Mouse (Mus musculus): ENCODE measurements around the gene Grm8. TPM values are rescaled to one million over a fixed set of nuclear protein-coding genes. Genes with fewer than 3 reads are reported as not detected.

Gene Grm8
- polyA plus RNA-seq, 1 experiment from 2014 or later, result not detected

DNA sequence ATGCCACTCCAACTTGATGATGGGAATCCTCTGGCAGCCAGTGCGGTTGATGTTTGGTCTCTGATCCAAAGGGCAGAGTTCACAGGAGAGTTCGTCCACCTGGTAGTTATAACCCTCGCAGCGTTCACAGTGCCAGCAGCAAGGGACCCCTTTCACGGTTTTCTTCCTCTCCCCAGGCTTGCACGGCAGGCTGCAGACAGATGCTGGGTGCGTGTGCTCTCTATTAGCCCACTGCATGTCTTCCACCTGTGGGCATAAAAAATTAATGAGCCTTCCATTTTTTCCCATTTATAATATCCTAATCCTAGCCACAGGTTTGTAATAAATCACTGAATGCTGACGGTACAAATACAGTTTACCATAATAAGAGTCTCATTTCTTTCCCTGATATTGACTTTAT, 771.2 kb downstream of the Grm8 start:
- H3K27ac ChIP-seq, result no peak overlapping the region
- no peaks in the 10 kb centered on the region for H3K79me2 ChIP-seq (ENCODE audit: inconsistent target)
- 90% methylated on average over 8 of the region's 8 CpGs for WGBS (ENCODE audit: missing documents)
- H3K36me3 ChIP-seq (ENCODE audit: inconsistent target), result no peaks in the 10 kb centered on the region
- H3K4me3 ChIP-seq (ENCODE audit: inconsistent target), result no peak overlapping the region

- Histone ChIP-seq H3K27ac (no peak overlapping the region), H3K4me3 (ENCODE audit: inconsistent target) (no peak overlapping the region), H3K79me2 (ENCODE audit: inconsistent target) (no peaks in the 10 kb centered on the region), H3K36me3 (ENCODE audit: inconsistent target) (no peaks in the 10 kb centered on the region)
Measured at GRCm38 (mm10) chr6:27360440-27360839, 774.5 kb downstream of the Grm8 start.

- H3K27ac ChIP-seq, result no peak overlapping the region
- 78% methylated on average over 4 of the region's 4 CpGs for WGBS (ENCODE audit: missing documents)
- H3K4me3 ChIP-seq (ENCODE audit: inconsistent target), result no peak overlapping the region
- H3K36me3 ChIP-seq (ENCODE audit: inconsistent target), result no peaks in the 10 kb centered on the region
- no peaks in the 10 kb centered on the region for H3K79me2 ChIP-seq (ENCODE audit: inconsistent target)
Measured at GRCm38 (mm10) chr6:27351147-27351546, 783.8 kb downstream of the Grm8 start.

DNA sequence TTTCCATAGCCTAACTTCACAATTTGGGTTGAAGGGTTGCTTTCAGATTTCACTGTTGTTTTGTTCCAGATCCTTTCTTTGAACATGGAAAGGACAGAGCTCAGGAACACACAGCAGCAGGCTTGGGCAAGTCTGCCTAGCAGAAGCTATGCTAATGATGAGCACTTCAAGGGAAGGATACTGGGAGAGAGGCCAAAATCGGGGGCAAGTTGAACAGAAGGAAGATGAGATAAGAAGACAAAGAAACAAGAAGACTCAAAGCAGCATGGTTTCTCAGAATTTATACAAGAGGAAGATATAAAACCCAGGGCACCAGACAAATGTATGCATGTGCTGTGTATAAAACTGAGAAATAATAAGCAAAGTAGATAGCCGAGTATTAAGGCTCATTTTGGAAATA, 786.7 kb downstream of the Grm8 start:
- H3K27ac ChIP-seq, result no peak overlapping the region
- 29% methylated on average over 2 of the region's 2 CpGs for WGBS (ENCODE audit: missing documents)
- H3K4me3 ChIP-seq (ENCODE audit: inconsistent target), result no peak overlapping the region
- no peaks in the 10 kb centered on the region for H3K36me3 ChIP-seq (ENCODE audit: inconsistent target)
- no peaks in the 10 kb centered on the region for H3K79me2 ChIP-seq (ENCODE audit: inconsistent target)

- Histone ChIP-seq H3K27ac (no peak overlapping the region), H3K79me2 (ENCODE audit: inconsistent target) (no peaks in the 10 kb centered on the region), H3K36me3 (ENCODE audit: inconsistent target) (no peaks in the 10 kb centered on the region), H3K4me3 (ENCODE audit: inconsistent target) (no peak overlapping the region)
- WGBS (ENCODE audit: missing documents), result 78% methylated on average over 1 of the region's 1 CpGs
Measured at GRCm38 (mm10) chr6:27346311-27346710, 788.7 kb downstream of the Grm8 start.

DNA sequence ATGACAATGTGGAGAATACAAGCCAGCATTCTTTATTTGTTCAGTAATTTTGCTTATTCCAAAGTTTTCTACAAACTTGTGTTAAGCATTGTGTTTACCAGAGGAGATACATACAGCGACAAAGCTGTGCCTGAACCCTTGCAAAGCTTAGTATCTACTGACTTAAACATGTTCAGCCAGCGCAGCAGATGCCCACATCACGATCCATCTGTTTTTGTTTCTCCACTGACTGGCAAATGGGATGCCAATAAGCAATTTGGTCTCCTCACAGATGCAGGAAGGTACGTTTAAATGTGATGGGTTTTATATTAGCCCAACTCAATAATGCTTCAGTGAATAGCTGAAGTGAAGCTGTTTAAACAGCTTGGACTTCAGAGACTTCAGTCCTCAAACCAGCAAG, 794.8 kb downstream of the Grm8 start:
- WGBS (ENCODE audit: missing documents), result 81% methylated on average over 4 of the region's 4 CpGs
- H3K79me2 ChIP-seq (ENCODE audit: inconsistent target), result no peaks in the 10 kb centered on the region

DNA sequence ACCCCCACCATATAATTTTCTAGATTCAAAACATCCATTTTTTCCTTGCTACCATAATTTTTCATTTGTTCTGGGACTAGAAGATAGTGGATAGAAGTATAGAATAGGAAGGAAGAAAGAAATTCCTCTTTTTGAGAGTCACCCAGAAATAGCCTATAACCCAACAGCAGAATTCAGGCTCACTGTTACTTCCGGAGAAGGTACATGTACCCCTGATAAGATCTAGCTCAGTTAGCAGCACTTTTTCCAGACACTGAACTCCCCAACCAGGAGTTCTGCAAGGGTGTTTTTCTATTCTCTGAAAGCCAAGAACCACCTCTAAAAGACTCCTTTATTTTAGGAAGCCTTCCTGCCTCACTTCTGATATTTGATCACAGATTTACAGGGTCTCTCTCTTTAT, 816.4 kb downstream of the Grm8 start:
- Histone ChIP-seq H3K4me3 (ENCODE audit: inconsistent target) (no peak overlapping the region), H3K79me2 (ENCODE audit: inconsistent target) (no peaks in the 10 kb centered on the region), H3K27ac (no peak overlapping the region), H3K36me3 (ENCODE audit: inconsistent target) (no peaks in the 10 kb centered on the region)
- 6% methylated on average over 1 of the region's 1 CpGs for WGBS (ENCODE audit: missing documents)

More for the DNA sequence above, 794.8 kb downstream of the Grm8 start:
- no peaks in the 10 kb centered on the region for H3K36me3 ChIP-seq (ENCODE audit: inconsistent target)
- no peak overlapping the region for H3K27ac ChIP-seq
- H3K4me3 ChIP-seq (ENCODE audit: inconsistent target), result no peak overlapping the region

- H3K27ac ChIP-seq, result no peak overlapping the region
- H3K79me2 ChIP-seq (ENCODE audit: inconsistent target), result no peaks in the 10 kb centered on the region
- no peak overlapping the region for H3K4me3 ChIP-seq (ENCODE audit: inconsistent target)
- H3K36me3 ChIP-seq (ENCODE audit: inconsistent target), result no peaks in the 10 kb centered on the region
- 72% methylated on average over 3 of the region's 3 CpGs for WGBS (ENCODE audit: missing documents)
Measured at GRCm38 (mm10) chr6:27317422-27317821, 817.6 kb downstream of the Grm8 start.

GRCm38 (mm10) chr6:27316018-27316417, 819.0 kb downstream of the Grm8 start:
- H3K36me3 ChIP-seq (ENCODE audit: inconsistent target), result no peaks in the 10 kb centered on the region
- 89% methylated on average over 1 of the region's 1 CpGs for WGBS (ENCODE audit: missing documents)
- H3K27ac ChIP-seq, result no peak overlapping the region
- H3K79me2 ChIP-seq (ENCODE audit: inconsistent target), result no peaks in the 10 kb centered on the region
- no peak overlapping the region for H3K4me3 ChIP-seq (ENCODE audit: inconsistent target)

GRCm38 (mm10) chr6:27314273-27315009, 820.5 kb downstream of the Grm8 start:
- H3K36me3 ChIP-seq (ENCODE audit: inconsistent target), result no peaks in the 10 kb centered on the region
- H3K79me2 ChIP-seq (ENCODE audit: inconsistent target), result no peaks in the 10 kb centered on the region
- no peak overlapping the region for H3K4me3 ChIP-seq (ENCODE audit: inconsistent target)
- 94% methylated on average over 5 of the region's 5 CpGs for WGBS (ENCODE audit: missing documents)
- H3K27ac ChIP-seq, result no peak overlapping the region

DNA sequence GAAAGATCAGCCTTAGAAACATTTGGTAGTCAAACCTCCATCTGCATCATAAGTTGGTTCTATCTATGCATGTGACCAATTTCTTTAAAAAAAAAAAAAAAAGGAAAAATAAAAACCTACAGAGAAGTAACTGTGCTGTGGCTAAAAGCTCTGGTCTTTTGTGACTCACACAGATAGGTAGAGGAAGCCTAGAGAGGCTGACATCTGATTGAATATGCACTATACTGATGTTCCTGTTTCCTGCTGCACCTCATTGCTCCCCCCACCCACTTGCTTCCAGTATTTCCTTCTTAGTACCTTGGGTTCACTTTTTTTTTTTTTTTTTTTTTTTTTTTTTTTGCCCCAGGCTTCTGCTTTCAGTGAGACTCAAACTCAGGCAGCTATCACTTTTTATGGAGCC, 824.6 kb downstream of the Grm8 start:
- Histone ChIP-seq H3K4me3 (ENCODE audit: inconsistent target) (no peak overlapping the region), H3K36me3 (ENCODE audit: inconsistent target) (no peaks in the 10 kb centered on the region), H3K79me2 (ENCODE audit: inconsistent target) (no peaks in the 10 kb centered on the region), H3K27ac (no peak overlapping the region)

DNA sequence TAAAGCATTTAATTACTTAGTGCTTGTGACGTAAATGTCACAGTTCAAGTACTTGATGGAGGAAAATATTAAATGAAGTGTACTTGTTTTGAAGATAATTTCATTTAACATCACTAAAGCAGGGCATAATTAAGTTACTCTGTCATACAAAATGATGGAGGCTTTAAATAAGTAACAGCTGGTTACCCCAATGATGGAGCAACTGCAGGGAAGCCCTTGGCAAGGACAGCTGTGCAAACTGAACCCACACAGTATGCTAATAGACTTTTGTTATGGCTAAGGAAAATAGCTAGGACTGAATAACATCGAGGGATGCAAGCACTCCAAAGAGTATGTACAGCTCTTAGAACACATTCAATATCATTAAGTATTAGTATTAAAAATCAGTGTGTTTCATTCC, 829.6 kb downstream of the Grm8 start:
- H3K4me3 ChIP-seq (ENCODE audit: inconsistent target), result no peak overlapping the region
- no peaks in the 10 kb centered on the region for H3K79me2 ChIP-seq (ENCODE audit: inconsistent target)
- no peaks in the 10 kb centered on the region for H3K36me3 ChIP-seq (ENCODE audit: inconsistent target)
- WGBS (ENCODE audit: missing documents), result 78% methylated on average over 2 of the region's 2 CpGs
- H3K27ac ChIP-seq, result no peak overlapping the region

GRCm38 (mm10) chr6:27264972-27265371, 870.0 kb downstream of the Grm8 start:
- H3K79me2 ChIP-seq (ENCODE audit: inconsistent target), result no peaks in the 10 kb centered on the region
- H3K27ac ChIP-seq, result no peak overlapping the region
- H3K36me3 ChIP-seq (ENCODE audit: inconsistent target), result no peaks in the 10 kb centered on the region
- H3K4me3 ChIP-seq (ENCODE audit: inconsistent target), result no peak overlapping the region

- Histone ChIP-seq H3K79me2 (ENCODE audit: inconsistent target) (no peaks in the 10 kb centered on the region), H3K4me3 (ENCODE audit: inconsistent target) (no peak overlapping the region), H3K27ac (no peak overlapping the region), H3K36me3 (ENCODE audit: inconsistent target) (no peaks in the 10 kb centered on the region)
Measured at GRCm38 (mm10) chr6:27262611-27263010, 872.4 kb downstream of the Grm8 start.

DNA sequence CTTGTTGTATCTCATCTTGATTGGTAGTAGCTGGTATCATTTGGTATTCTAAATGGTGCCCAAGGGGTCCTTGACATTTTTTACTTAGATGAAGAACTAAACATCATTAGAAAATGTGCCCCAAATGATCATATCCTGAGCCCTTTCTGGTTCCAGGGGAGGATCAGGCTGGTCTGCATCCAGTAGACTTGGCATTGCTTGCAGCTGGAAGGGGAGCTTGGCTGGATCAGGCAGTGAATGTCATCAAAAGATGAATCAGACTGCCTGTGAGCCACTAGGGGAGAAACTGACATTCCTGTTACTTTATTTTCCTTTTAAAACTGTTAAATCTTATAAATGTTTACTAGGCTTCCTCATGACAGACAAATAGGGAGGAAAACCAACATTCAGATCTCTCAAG, 894.6 kb downstream of the Grm8 start:
- Histone ChIP-seq H3K4me3 (ENCODE audit: inconsistent target) (no peak overlapping the region), H3K79me2 (ENCODE audit: inconsistent target) (no peaks in the 10 kb centered on the region), H3K36me3 (ENCODE audit: inconsistent target) (no peaks in the 10 kb centered on the region), H3K27ac (no peak overlapping the region)

DNA sequence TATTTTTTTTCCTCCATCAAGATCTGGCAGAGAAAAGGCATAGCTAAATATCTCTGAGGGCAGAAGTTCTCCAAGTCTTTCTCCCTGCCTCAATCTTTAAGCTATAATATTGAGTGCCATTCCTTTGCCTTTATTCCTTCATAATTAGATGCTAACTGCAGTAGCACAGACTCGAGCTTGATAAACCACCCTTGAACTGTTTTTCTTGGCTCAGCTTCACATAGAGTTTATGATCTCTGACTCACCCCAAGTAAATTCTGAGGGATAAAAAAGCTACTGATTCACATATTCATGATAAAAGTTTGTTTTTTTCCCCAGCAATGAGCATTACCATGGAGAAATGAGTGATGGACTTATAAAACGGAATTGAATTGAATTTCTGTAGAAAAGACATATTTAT, 895.0 kb downstream of the Grm8 start:
- 71% methylated on average over 2 of the region's 2 CpGs for WGBS (ENCODE audit: missing documents)
- Histone ChIP-seq H3K79me2 (ENCODE audit: inconsistent target) (no peaks in the 10 kb centered on the region), H3K4me3 (ENCODE audit: inconsistent target) (no peak overlapping the region), H3K27ac (no peak overlapping the region), H3K36me3 (ENCODE audit: inconsistent target) (no peaks in the 10 kb centered on the region)

Data from macrophage (primary cell).